Mouse (Mus musculus): ENCODE measurements around the gene Znfx1. TPM values are rescaled to one million over a fixed set of nuclear protein-coding genes. Genes with fewer than 3 reads are reported as not detected.

Znfx1 gene
- polyA plus RNA-seq (2016; fragmentation: Nextera tagmentation; extraction: Ambion mirVana) = 8.5 and 9.2 TPM in 2 replicates

DNA sequence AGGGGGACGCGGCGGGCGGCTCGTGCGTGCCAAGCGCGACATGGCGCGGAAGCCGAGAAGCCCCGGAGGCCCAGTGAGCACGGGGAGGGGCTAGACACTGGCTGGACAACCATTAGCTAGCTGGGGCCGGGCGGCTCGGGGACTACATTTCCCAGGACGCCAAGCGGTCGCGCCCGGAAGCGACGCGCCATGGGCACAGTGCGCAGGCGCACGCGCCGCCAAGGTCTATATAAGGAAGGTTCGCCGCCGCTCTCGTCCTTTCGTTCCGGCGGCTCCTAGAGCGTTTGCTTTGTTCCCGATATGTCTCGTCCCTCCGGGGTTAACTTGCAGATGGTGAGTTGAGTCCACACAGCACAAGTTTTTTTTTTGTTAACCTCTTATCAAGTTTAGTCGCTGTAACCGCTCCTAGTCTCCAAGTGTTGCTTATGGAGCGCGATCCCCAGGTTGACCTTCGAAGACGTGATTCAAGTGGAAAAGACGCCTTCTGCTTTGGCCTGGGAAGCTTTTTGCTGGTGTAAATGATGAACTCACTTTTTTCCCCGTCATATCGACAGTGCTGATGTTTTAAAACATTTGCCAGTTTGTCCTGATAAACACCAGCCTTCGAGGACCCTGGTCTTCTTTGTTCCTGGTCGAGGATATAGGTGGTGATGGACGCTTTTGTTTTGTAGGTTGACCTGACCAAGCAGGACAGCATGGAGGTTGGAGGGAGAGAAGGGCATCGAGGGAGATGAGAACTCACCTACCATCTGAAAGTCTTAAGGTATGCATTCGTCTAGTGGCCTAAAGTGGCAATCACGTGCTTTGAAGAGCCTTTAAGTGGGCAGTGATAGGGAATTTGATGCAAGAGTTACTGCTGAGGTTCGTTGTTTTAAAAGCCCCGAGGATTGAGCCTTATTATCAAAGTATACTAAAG, at the start of gene Znfx1:
Znfx1 (minus strand) TSS at position 51 of the 916 bp plus-strand sequence.
- no peaks in the 10 kb centered on the region for H3K9me3 ChIP-seq
- H3K36me3 ChIP-seq (replicated peaks) = peaks cover 34% of the 10 kb centered on the region
- peak within 1 kb of the TSS; percentile 97 for H3K9ac ChIP-seq
- ATAC-seq (ENCODE audit: low FRiP score) = peak; percentile 95
- peaks cover 41% of the 10 kb centered on the region for H3K4me1 ChIP-seq
- peak within 1 kb of the TSS; percentile 89 for H3K4me2 ChIP-seq
- WGBS = under 1% methylated on average over 52 of the region's 57 CpGs
- H3K27ac ChIP-seq = peak within 1 kb of the TSS; percentile 94
- peak within 1 kb of the TSS; percentile 80 for H3K4me3 ChIP-seq (replicated peaks)
- H3K27me3 ChIP-seq = no peaks in the 10 kb centered on the region

DNA sequence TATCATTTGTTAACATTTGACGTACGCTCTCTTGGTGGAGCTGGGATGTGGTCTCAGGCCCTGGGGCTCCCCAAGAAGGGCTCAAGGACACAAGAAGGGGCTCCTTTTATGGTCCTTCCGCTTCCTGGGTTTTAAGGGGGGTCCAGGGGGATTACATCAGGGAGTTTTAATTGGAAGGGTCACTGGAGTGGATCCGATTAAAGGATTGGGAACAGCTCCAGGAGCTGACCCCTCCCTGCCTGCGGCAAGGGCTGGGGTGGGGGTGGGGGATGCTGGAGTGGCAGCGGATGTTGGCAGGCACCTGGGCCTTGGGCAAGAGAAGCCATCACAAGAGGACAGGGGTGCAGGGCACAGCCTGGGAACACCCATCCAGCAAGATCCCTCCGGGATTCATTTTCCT, 49.4 kb upstream of the Znfx1 start:
- H3K9ac ChIP-seq = peak overlapping the region; percentile 13; the same call in 1 of the 2 replicates
- ATAC-seq (ENCODE audit: low FRiP score) = peak; percentile 71
- 0 out of 2 replicates have a peak overlapping the region, but pooled peaks have one; percentile 27 for H3K27ac ChIP-seq
- WGBS = 16% methylated on average over 7 of the region's 7 CpGs
- no peaks in the 10 kb centered on the region for H3K36me3 ChIP-seq (replicated peaks)
- no peaks in the 10 kb centered on the region for H3K9me3 ChIP-seq
- H3K4me1 ChIP-seq = peaks cover 7% of the 10 kb centered on the region
- H3K4me2 ChIP-seq = peak overlapping the region; percentile 8; the same call in 1 of the 2 replicates
- peaks cover 6% of the 10 kb centered on the region; the same call in 1 of the 2 replicates for H3K27me3 ChIP-seq
- no peak overlapping the region for H3K4me3 ChIP-seq (replicated peaks)

DNA sequence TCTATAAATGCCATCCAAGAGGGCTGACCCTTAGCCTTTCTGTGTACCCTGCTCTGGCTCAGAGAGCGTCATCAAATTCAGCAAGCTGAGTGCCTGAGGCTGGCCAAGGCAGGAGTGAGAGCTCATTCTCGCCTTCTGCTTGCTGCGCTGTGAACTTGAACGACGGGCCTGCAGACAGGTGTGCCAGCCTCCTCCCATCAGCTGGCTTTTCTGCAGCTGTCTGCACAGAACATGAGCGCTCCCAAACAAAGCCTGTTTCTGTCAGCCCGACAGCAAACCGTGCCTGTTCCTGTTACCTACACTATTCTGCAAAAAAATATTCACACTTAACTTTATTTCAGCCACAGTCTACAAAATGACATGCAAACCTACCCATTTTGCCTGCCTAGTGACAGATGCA, 46.7 kb upstream of the Znfx1 start:
- no peak for ATAC-seq (ENCODE audit: low FRiP score)
- Histone ChIP-seq H3K4me2 (no peak overlapping the region), H3K9me3 (no peaks in the 10 kb centered on the region), H3K4me3 (replicated peaks) (no peak overlapping the region), H3K27me3 (peaks cover 6% of the 10 kb centered on the region; the same call in 1 of the 2 replicates), H3K9ac (no peak overlapping the region), H3K36me3 (replicated peaks) (peaks cover 6% of the 10 kb centered on the region), H3K27ac (no peak overlapping the region), H3K4me1 (peaks cover 7% of the 10 kb centered on the region)
- WGBS = 82% methylated on average over 8 of the region's 8 CpGs

DNA sequence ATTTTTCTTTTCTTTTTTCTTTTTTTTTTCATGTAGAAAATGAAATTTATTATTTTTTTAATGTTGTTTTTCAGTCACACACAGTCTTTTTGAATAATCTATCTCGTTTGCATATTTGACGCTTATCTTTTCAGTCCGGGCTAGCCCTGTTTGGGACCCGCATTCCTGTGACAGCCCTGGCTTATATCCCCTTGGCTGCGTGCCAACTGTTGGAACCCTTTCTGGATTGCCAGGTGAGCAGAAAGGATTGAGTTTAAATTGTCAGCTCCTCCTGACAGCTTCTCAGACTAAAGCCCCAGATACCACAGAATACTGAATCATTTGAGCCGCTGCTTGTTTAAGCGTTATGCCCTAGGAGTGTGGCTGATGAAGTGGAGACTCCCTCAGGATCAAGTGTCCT, 40.7 kb upstream of the Znfx1 start:
- H3K36me3 ChIP-seq (replicated peaks) = peaks cover 6% of the 10 kb centered on the region
- peaks cover 4% of the 10 kb centered on the region; the same call in 1 of the 2 replicates for H3K4me1 ChIP-seq
- H3K9ac ChIP-seq = no peak overlapping the region
- no peak overlapping the region for H3K27ac ChIP-seq
- H3K4me2 ChIP-seq = no peak overlapping the region
- no peak for ATAC-seq (ENCODE audit: low FRiP score)
- H3K27me3 ChIP-seq = no peaks in the 10 kb centered on the region
- no peaks in the 10 kb centered on the region for H3K9me3 ChIP-seq
- no peak overlapping the region for H3K4me3 ChIP-seq (replicated peaks)
- WGBS = 72% methylated on average over 7 of the region's 7 CpGs

DNA sequence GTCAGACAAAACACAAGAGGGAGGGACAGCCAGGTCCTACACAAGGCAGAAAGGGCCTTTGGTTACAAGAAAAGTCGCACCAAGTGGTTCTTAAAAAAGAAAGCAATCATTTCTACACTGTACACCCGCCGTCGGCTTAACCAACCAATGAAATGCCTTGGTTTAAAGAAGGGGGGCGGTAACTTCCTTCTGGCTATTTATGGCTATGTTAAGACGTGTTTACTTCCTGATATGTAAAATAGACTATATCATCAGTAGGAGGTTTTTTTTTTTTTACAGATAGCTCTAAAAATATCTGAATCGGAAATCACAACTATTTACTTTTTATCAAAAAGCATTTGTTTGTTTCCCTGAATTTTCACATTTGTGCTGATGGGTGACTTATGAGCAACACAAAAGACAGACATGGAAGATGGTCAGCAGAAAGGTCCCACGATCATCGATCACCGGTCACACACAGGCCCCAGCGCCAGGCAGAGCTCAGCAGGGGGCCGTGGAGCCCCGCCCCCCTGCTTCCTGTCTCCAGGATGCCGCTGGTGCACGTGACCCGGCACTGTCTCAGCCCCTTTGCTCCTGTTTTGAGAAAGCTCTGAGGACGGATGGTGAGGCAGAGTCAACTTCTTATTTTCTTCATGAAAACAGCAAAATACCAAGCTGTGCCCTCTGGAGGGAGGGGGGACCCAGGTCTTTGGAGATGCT, 39.1 kb upstream of the Znfx1 start:
- whole genome bisulfite sequencing = 83% methylated on average over 17 of the region's 17 CpGs
- H3K27me3 ChIP-seq = no peaks in the 10 kb centered on the region

DNA sequence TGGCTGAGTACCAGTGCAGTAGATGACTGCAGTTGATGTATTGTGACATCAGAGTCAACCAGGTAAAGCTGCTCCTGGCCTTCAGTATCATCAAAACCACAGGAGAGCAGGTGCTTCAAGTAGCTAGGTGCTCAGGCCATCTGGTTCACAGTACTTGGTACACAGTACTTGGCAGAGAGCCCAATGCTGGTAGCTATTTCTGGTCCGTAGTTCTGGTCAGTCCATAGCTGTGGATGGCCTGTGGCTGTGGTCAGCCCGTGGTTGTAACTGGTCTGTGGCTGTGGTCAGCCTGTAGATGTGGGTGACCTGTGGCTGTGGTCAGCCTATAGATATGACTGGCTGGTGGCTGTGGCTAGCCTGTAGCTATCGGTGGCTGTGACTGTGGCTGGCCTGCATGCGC, 31.9 kb upstream of the Znfx1 start:
- no peak for ATAC-seq (ENCODE audit: low FRiP score)
- Histone ChIP-seq H3K27me3 (no peaks in the 10 kb centered on the region), H3K9me3 (0 out of 2 replicates have a peak, but pooled peaks cover 4% of the 10 kb centered on the region), H3K4me1 (no peaks in the 10 kb centered on the region), H3K4me3 (replicated peaks) (no peak overlapping the region), H3K4me2 (no peak overlapping the region), H3K9ac (no peak overlapping the region), H3K27ac (no peak overlapping the region), H3K36me3 (replicated peaks) (no peaks in the 10 kb centered on the region)
- 91% methylated on average over 4 of the region's 4 CpGs for WGBS

More for the DNA sequence above, 39.1 kb upstream of the Znfx1 start:
- Histone ChIP-seq H3K36me3 (replicated peaks) (peaks cover 6% of the 10 kb centered on the region), H3K4me3 (replicated peaks) (no peak overlapping the region), H3K9me3 (no peaks in the 10 kb centered on the region), H3K9ac (no peak overlapping the region), H3K4me2 (no peak overlapping the region), H3K27ac (no peak overlapping the region), H3K4me1 (peaks cover 4% of the 10 kb centered on the region; the same call in 1 of the 2 replicates)
- ATAC-seq (ENCODE audit: low FRiP score) = no peak

DNA sequence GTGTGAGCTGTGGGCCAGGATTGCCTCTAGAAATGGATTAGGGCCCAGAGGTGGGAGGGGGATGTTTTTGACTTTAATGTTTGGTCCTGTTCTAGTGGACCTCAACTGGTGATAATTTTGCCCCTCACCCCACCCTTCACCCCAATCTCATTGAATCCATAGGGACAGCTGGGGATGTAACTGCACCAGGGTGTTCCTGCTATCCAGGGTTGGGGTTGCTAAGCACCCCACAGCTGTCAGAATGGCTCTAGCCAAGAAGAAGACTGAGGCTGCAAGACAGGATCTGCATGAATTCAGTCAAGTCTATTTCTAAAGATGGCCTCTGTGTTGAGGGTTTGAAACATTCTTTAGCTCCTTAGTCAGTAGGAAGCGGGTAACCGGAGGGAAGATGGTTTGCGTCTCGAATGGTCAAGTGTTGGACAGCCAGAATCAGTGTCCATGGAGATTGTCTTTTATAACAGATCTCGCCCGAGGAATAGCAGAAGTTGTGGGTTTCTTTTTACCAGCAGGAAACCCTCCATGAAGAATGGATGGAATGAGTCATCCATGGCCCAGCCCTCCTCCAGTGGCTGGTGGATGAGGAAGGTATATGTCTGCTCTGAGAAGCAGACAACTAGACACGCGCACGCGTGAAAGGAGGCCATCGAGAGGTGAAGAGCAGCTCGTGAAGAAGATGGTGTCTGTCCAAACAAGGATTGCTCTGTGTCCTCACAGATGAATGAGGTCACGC, 30.5 kb upstream of the Znfx1 start:
- Histone ChIP-seq H3K9me3 (0 out of 2 replicates have a peak, but pooled peaks cover 4% of the 10 kb centered on the region), H3K4me1 (no peaks in the 10 kb centered on the region), H3K27ac (no peak overlapping the region), H3K36me3 (replicated peaks) (no peaks in the 10 kb centered on the region), H3K4me2 (no peak overlapping the region), H3K27me3 (no peaks in the 10 kb centered on the region), H3K4me3 (replicated peaks) (no peak overlapping the region), H3K9ac (no peak overlapping the region)
- 90% methylated on average over 13 of the region's 13 CpGs for WGBS
- no peak for ATAC-seq (ENCODE audit: low FRiP score)

DNA sequence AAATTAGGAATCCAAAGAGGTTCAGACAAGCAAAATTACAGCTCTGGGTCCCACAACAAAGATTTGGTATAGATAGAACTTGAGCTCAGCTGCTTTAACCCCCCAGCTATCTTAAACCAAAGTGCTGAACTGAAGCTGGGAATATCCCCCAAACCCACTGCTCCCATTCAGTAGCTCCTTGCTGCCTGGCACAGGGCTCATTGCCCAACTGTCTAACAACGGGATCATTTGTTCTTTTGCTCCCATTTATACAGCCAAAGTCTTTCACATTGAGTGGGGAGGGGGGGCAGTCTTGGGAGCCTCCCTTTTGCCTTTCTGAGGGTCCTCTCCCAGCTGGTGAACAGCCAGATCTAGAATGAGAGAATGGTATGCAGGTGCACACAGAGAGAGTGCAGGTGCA, 27.5 kb upstream of the Znfx1 start:
- ATAC-seq (ENCODE audit: low FRiP score) = no peak
- Histone ChIP-seq H3K4me1 (0 out of 2 replicates have a peak, but pooled peaks cover 4% of the 10 kb centered on the region), H3K9me3 (0 out of 2 replicates have a peak, but pooled peaks cover 4% of the 10 kb centered on the region), H3K4me2 (no peak overlapping the region), H3K27ac (no peak overlapping the region), H3K9ac (no peak overlapping the region), H3K4me3 (replicated peaks) (no peak overlapping the region), H3K27me3 (no peaks in the 10 kb centered on the region), H3K36me3 (replicated peaks) (no peaks in the 10 kb centered on the region)
- 77% methylated on average over 1 of the region's 1 CpGs for WGBS

DNA sequence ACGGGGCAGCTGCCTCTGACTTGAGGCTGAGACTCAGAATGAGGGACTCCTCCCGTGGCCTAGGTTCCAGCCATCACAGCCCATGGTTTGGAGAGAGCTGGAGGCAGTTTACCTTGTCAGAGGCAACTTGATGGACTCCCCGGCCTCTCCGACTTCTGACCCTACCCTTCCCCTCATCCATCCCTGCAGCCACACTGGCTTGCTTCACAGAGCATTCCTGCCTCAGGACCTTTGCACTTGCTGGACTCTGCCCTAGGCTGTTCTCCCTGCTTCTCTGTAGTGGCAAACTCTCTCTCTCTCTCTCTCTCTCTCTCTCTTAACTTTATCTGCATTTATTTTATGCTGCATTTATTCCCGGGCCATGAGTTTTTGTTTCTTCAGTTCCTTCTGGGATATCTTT, 24.0 kb upstream of the Znfx1 start:
- Histone ChIP-seq H3K9ac (no peak overlapping the region), H3K4me3 (replicated peaks) (no peak overlapping the region), H3K27ac (no peak overlapping the region), H3K36me3 (replicated peaks) (no peaks in the 10 kb centered on the region), H3K27me3 (no peaks in the 10 kb centered on the region), H3K4me2 (no peak overlapping the region), H3K4me1 (peaks cover 6% of the 10 kb centered on the region), H3K9me3 (no peaks in the 10 kb centered on the region)
- no peak for ATAC-seq (ENCODE audit: low FRiP score)
- 87% methylated on average over 5 of the region's 5 CpGs for WGBS

DNA sequence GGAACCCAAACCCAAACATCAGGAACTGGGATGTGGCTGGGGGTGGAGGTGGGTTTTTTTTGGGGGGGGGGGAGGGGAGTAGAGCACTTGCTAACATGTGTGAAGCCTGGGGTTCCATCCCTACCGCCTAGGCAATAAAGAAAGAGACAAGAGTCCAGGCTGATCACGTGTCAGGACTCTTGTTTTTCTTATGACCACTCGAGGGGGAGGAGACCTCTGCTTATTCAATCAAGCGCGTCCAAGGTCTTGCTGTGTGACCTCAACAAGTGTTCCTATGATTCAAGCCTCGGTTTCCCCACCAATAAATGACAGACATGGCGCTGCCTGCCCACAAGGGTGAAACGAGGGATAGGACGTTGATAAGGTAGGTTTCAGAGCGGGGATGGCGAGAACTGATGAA, 23.3 kb upstream of the Znfx1 start:
- no peak overlapping the region for H3K27ac ChIP-seq
- H3K27me3 ChIP-seq = no peaks in the 10 kb centered on the region
- H3K9ac ChIP-seq = no peak overlapping the region
- ATAC-seq (ENCODE audit: low FRiP score) = no peak
- no peaks in the 10 kb centered on the region for H3K36me3 ChIP-seq (replicated peaks)
- peaks cover 12% of the 10 kb centered on the region for H3K4me1 ChIP-seq
- no peaks in the 10 kb centered on the region for H3K9me3 ChIP-seq
- H3K4me3 ChIP-seq (replicated peaks) = no peak overlapping the region
- 85% methylated on average over 11 of the region's 11 CpGs for WGBS
- no peak overlapping the region for H3K4me2 ChIP-seq

DNA sequence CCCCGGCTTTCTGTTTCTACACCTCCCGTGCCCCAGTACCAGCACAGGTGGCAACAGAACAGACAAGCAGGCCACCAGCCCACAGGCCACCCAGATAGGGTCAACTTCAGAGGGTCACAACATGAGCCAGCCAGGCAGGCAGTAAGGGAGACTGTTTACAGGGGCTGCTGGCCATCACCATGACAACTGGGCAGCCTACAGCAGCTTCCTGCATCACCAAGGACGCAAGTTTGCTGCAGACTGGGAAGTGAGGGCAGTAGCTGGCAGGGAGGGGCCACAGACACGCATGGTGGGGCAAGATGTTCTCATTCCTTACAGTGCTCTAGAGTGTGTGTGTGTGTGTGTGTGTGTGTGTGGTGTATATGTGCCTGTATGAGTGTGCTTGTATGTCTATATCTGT, 18.8 kb upstream of the Znfx1 start:
- WGBS = 41% methylated on average over 4 of the region's 4 CpGs
- peak; percentile 33; the same call in 1 of the 2 replicates for ATAC-seq (ENCODE audit: low FRiP score)
- H3K27ac ChIP-seq = no peak overlapping the region
- no peaks in the 10 kb centered on the region for H3K9me3 ChIP-seq
- no peaks in the 10 kb centered on the region for H3K27me3 ChIP-seq
- no peak overlapping the region for H3K4me2 ChIP-seq
- H3K36me3 ChIP-seq (replicated peaks) = no peaks in the 10 kb centered on the region
- no peak overlapping the region for H3K4me3 ChIP-seq (replicated peaks)
- peaks cover 25% of the 10 kb centered on the region for H3K4me1 ChIP-seq
- H3K9ac ChIP-seq = no peak overlapping the region

DNA sequence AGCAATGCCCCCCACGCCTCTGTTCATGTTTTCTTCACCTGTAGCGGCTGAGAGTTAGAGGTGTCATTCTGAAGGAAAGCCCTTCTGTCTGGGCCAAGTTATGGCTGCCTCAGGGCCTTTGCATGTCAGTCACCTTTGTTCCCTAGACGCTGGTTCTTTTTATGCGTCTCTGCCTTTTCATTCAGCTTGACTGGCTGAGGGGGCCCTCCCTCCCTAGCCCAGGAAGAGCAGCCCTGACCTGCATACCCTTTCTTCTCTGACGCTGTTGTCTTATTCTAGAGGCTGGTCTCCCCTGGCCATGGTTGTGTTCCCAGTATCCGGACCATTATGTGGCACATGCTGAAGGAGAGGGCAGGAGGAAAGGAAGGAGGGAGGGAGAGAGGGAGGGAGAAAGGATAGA, 18.3 kb upstream of the Znfx1 start:
- Histone ChIP-seq H3K27me3 (no peaks in the 10 kb centered on the region), H3K36me3 (replicated peaks) (no peaks in the 10 kb centered on the region), H3K4me1 (peaks cover 25% of the 10 kb centered on the region), H3K9ac (no peak overlapping the region), H3K9me3 (no peaks in the 10 kb centered on the region), H3K4me2 (no peak overlapping the region), H3K27ac (no peak overlapping the region), H3K4me3 (replicated peaks) (no peak overlapping the region)
- no peak for ATAC-seq (ENCODE audit: low FRiP score)
- 60% methylated on average over 6 of the region's 6 CpGs for WGBS

Data from forebrain, embryonic 12.5 days (tissue).